Mouse (Mus musculus): ENCODE data around the gene Pik3c2b. TPM values are rescaled to one million over a fixed set of nuclear protein-coding genes. Genes with fewer than 3 reads are reported as not detected.

Gene Pik3c2b
- total RNA-seq (2023; ENCODE audit: inconsistent age): 111 to 118 TPM (median 117 TPM) in 4 replicates

DNA sequence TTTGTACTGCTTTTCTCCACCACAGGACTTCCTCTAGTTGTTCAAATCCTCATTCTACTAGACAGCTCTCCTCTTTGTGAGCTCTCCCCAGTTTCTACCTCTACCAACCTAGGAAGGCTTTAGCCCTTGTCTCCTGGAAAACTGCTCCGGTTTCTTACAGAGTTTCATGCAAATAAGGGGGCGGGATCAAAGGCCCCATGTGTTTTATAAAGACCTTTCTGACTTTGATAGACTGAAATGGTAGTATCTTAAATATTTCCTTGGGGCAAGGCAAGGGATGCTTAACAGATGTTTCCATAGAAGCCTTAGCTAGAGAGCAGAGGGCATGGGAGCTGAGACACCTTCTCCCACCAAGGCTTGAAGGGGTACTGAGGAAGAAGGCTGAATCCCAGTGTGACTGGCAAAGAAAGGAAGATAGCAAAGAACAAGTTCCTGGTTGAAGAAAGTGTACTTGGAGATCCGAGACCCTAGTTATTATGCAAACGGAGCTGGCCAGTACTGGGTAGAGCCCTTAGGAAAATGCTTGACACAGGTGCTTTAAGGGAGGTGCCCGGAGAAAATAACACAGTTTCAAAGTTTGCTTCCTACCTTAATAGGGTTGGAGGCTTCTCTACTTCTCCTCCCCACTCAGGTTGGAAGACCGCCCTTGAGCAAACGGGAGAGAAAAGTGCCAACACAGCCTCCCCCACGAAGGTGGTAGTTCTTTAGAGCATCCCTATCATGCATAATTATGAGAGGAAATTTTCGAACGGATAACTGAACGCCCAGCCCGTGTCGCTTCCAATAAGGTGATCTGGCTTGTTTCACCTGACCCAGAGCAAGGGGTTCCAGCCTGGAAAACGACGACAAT lies at the start of gene Pik3c2b:
TSS of gene Pik3c2b (plus strand) at position 657 of the 850 bp plus-strand sequence.

DNA sequence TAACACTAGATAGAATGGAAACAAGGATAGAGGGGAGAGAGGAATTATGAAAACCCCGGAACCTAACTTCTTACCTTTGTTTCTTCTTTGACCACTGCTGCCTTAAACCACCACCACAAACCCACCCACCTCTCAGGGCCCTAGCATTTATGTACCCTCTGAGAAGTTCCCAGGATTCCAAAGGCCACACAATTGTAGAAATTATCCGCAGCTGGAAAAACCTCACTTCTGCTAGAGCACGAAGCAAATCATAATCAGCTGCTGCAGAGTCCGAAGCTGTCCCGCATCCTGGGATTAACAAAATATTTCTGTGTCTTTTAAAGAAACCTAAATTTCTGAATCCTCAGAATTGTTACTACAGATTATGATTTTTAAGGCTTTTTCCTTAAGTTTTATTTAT lies 15.0 kb upstream of the Pik3c2b start, which contains the start of gene Mdm4:
TSS of gene Mdm4 (minus strand) at position 101 of the 400 bp plus-strand sequence.

GRCm38 (mm10) chr1:133130638-133131560 lies 85.4 kb downstream of the Pik3c2b start, which contains the start of gene Ppp1r15b:
TSS of gene Ppp1r15b (plus strand) at chr1:133131143.

Other genes with a start within 250 kb of the Pik3c2b start
- gene Lrrn2, start 165.4 kb upstream of the Pik3c2b start, total RNA-seq (2023; ENCODE audit: inconsistent age): not detected in 4 replicates
- gene Mdm4, start 15.1 kb upstream of the Pik3c2b start, total RNA-seq (2023; ENCODE audit: inconsistent age): 222 to 254 TPM (median 246 TPM) in 4 replicates
- gene Ppp1r15b, start 85.5 kb downstream of the Pik3c2b start, total RNA-seq (2023; ENCODE audit: inconsistent age): 89.9 to 92.8 TPM (median 91.3 TPM) in 4 replicates
- gene Plekha6, start 118.5 kb downstream of the Pik3c2b start, total RNA-seq (2023; ENCODE audit: inconsistent age): 3.5 to 6.4 TPM (median 3.9 TPM) in 4 replicates

All from B cell, adult (primary cell).